Mouse (Mus musculus): ENCODE measurements around the gene Mob4. TPM values are rescaled to one million over a fixed set of nuclear protein-coding genes. Genes with fewer than 3 reads are reported as not detected.
A peak's percentile ranks its signal among the peaks of the same experiment; 100 is the strongest.

Mob4 gene
- polyA plus RNA-seq, 1 experiment from 2014 or later, result 190 TPM

GRCm38 (mm10) chr1:55171361-55172325 lies 40.6 kb downstream of the Mob4 start:
- Histone ChIP-seq H3K4me1 (replicated peaks) (no peaks in the 10 kb centered on the region), H3K9me3 (no peaks in the 10 kb centered on the region), H3K36me3 (peaks cover 10% of the 10 kb centered on the region), H3K4me2 (peak overlapping the region; percentile 20), H3K9ac (no peak overlapping the region), H3K27ac (no peak overlapping the region), H3K4me3 (peak overlapping the region; percentile 16), H3K27me3 (no peaks in the 10 kb centered on the region)
- no peak for ATAC-seq (ENCODE audit: low FRiP score)
- WGBS, result 72% methylated on average over 22 of the region's 22 CpGs

GRCm38 (mm10) chr1:55173720-55174557 lies 42.9 kb downstream of the Mob4 start:
- peaks cover 6% of the 10 kb centered on the region for H3K36me3 ChIP-seq
- H3K9ac ChIP-seq, result no peak overlapping the region
- no peak overlapping the region for H3K4me3 ChIP-seq
- no peak overlapping the region for H3K27ac ChIP-seq
- H3K9me3 ChIP-seq, result no peaks in the 10 kb centered on the region
- H3K27me3 ChIP-seq, result no peaks in the 10 kb centered on the region
- ATAC-seq (ENCODE audit: low FRiP score), result no peak
- no peak overlapping the region for H3K4me2 ChIP-seq
- 76% methylated on average over 10 of the region's 10 CpGs for WGBS
- H3K4me1 ChIP-seq (replicated peaks), result no peaks in the 10 kb centered on the region

GRCm38 (mm10) chr1:55174558-55175034 lies 43.6 kb downstream of the Mob4 start:
- ATAC-seq (ENCODE audit: low FRiP score), result no peak
- no peak overlapping the region for H3K27ac ChIP-seq
- H3K9me3 ChIP-seq, result no peaks in the 10 kb centered on the region
- no peak overlapping the region for H3K4me2 ChIP-seq
- H3K27me3 ChIP-seq, result no peaks in the 10 kb centered on the region
- peaks cover 3% of the 10 kb centered on the region for H3K36me3 ChIP-seq
- no peaks in the 10 kb centered on the region for H3K4me1 ChIP-seq (replicated peaks)
- no peak overlapping the region for H3K9ac ChIP-seq
- no peak overlapping the region for H3K4me3 ChIP-seq
- WGBS, result 38% methylated on average over 3 of the region's 3 CpGs

- H3K27ac ChIP-seq, result no peak overlapping the region
- H3K4me3 ChIP-seq, result no peak overlapping the region
- no peak for ATAC-seq (ENCODE audit: low FRiP score)
- H3K9me3 ChIP-seq, result peaks cover 4% of the 10 kb centered on the region; the same call in 1 of the 2 replicates
- H3K4me2 ChIP-seq, result no peak overlapping the region
- no peak overlapping the region for H3K9ac ChIP-seq
- H3K36me3 ChIP-seq, result peaks cover 27% of the 10 kb centered on the region
- H3K4me1 ChIP-seq (replicated peaks), result no peaks in the 10 kb centered on the region
- WGBS, result 83% methylated on average over 5 of the region's 5 CpGs
- no peaks in the 10 kb centered on the region for H3K27me3 ChIP-seq
These were observed 49.0 kb downstream of the Mob4 start for GRCm38 (mm10) chr1:55179917-55180566.

- 91% methylated on average over 5 of the region's 5 CpGs for WGBS
These were observed 51.4 kb downstream of the Mob4 start for GRCm38 (mm10) chr1:55182392-55182791.

GRCm38 (mm10) chr1:55185718-55186117 lies 54.7 kb downstream of the Mob4 start:
- Histone ChIP-seq H3K36me3 (peaks cover 21% of the 10 kb centered on the region), H3K9ac (no peak overlapping the region), H3K4me1 (replicated peaks) (no peaks in the 10 kb centered on the region), H3K27ac (no peak overlapping the region), H3K4me3 (no peak overlapping the region), H3K4me2 (no peak overlapping the region), H3K9me3 (0 out of 2 replicates have a peak, but pooled peaks cover 4% of the 10 kb centered on the region), H3K27me3 (no peaks in the 10 kb centered on the region)
- WGBS, result 87% methylated on average over 6 of the region's 6 CpGs
- no peak for ATAC-seq (ENCODE audit: low FRiP score)

More at GRCm38 (mm10) chr1:55182392-55182791, 51.4 kb downstream of the Mob4 start:
- H3K4me2 ChIP-seq, result no peak overlapping the region
- peaks cover 27% of the 10 kb centered on the region for H3K36me3 ChIP-seq
- no peak overlapping the region for H3K27ac ChIP-seq
- H3K9ac ChIP-seq, result no peak overlapping the region
- no peaks in the 10 kb centered on the region for H3K27me3 ChIP-seq
- peaks cover 4% of the 10 kb centered on the region; the same call in 1 of the 2 replicates for H3K9me3 ChIP-seq
- ATAC-seq (ENCODE audit: low FRiP score), result no peak
- no peaks in the 10 kb centered on the region for H3K4me1 ChIP-seq (replicated peaks)
- H3K4me3 ChIP-seq, result no peak overlapping the region

- H3K9ac ChIP-seq, result no peak overlapping the region
- H3K4me2 ChIP-seq, result no peak overlapping the region
- no peaks in the 10 kb centered on the region for H3K9me3 ChIP-seq
- ATAC-seq (ENCODE audit: low FRiP score), result peak; percentile 52; the same call in 1 of the 2 replicates
- no peak overlapping the region for H3K4me3 ChIP-seq
- H3K27ac ChIP-seq, result no peak overlapping the region
- H3K27me3 ChIP-seq, result no peaks in the 10 kb centered on the region
- WGBS, result 17% methylated on average over 11 of the region's 11 CpGs
- H3K36me3 ChIP-seq, result peaks cover 11% of the 10 kb centered on the region
- H3K4me1 ChIP-seq (replicated peaks), result no peaks in the 10 kb centered on the region
These were observed 55.7 kb downstream of the Mob4 start for GRCm38 (mm10) chr1:55186592-55187210.

GRCm38 (mm10) chr1:55192015-55192414 lies 61.0 kb downstream of the Mob4 start:
- WGBS, result 18% methylated on average over 8 of the region's 8 CpGs
- Histone ChIP-seq H3K4me2 (peak overlapping the region; percentile 51), H3K4me1 (replicated peaks) (peaks cover 32% of the 10 kb centered on the region), H3K36me3 (no peaks in the 10 kb centered on the region), H3K27me3 (no peaks in the 10 kb centered on the region), H3K9ac (peak overlapping the region; percentile 55; the same call in 1 of the 2 replicates), H3K9me3 (no peaks in the 10 kb centered on the region), H3K27ac (peak overlapping the region; percentile 50; the same call in 1 of the 2 replicates), H3K4me3 (peak overlapping the region; percentile 31)
- peak; percentile 53; the same call in 1 of the 2 replicates for ATAC-seq (ENCODE audit: low FRiP score)

- Histone ChIP-seq H3K36me3 (no peaks in the 10 kb centered on the region), H3K4me2 (no peak overlapping the region), H3K4me3 (no peak overlapping the region), H3K9me3 (no peaks in the 10 kb centered on the region), H3K9ac (no peak overlapping the region), H3K27ac (0 out of 2 replicates have a peak overlapping the region, but pooled peaks have one; percentile 44), H3K4me1 (replicated peaks) (peaks cover 32% of the 10 kb centered on the region), H3K27me3 (no peaks in the 10 kb centered on the region)
- 51% methylated on average over 3 of the region's 3 CpGs for WGBS
- no peak for ATAC-seq (ENCODE audit: low FRiP score)
These were observed 61.8 kb downstream of the Mob4 start for GRCm38 (mm10) chr1:55192824-55193223.

- WGBS, result 35% methylated on average over 2 of the region's 2 CpGs
- Histone ChIP-seq H3K27me3 (no peaks in the 10 kb centered on the region), H3K36me3 (no peaks in the 10 kb centered on the region), H3K4me3 (no peak overlapping the region), H3K9me3 (no peaks in the 10 kb centered on the region), H3K4me1 (replicated peaks) (peaks cover 32% of the 10 kb centered on the region), H3K4me2 (no peak overlapping the region), H3K9ac (no peak overlapping the region), H3K27ac (0 out of 2 replicates have a peak overlapping the region, but pooled peaks have one; percentile 44)
- ATAC-seq (ENCODE audit: low FRiP score), result peak; percentile 27; the same call in 1 of the 2 replicates
These were observed 62.3 kb downstream of the Mob4 start for GRCm38 (mm10) chr1:55193316-55193715.

Data from hindbrain, embryonic 13.5 days (tissue).